Mouse (Mus musculus) small intestine, adult 10 weeks (tissue): Measurements from ENCODE around the gene Gm3685. TPM values are rescaled to one million over a fixed set of nuclear protein-coding genes. Genes with fewer than 3 reads are reported as not detected.

Experiments used
- polyA plus RNA-seq: library from polyadenylated mRNA; stranded (reverse); fragments of 350-450 nt; fragmentation: Illumina TruSeq; extraction: RNeasy Lipid Tissue Mini Kit (QIAGEN cat#74804); gene quantifications from one replicate; pipeline ENCODE4 v1.2.3, GENCODE M21; 2014; ENCODE audit warnings: low replicate concordance

Gene Gm3685
- not detected for polyA plus RNA-seq

DNA sequence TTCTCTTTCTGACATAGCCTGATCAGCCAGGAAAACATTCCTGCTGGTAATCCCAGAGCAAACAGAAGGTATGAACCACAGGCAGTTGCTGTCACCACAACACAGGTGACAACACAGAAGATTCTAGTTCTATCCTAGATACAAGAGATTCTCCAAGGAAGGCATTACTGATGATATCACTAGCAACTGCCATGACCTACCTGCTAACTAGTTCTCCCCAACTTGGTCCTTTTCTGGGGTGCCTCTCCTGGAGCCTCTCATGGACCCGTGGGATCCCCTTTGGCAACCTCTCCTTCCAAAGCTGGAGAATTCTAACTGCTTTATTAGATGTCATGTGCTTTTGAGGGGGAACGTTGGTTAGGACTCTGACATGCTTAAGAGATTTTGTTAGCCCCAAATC lies at the start of gene Gm3685:
Gene Gm3685, minus strand, starts transcription at position 101 of the 400 bp plus-strand sequence.

GRCm38 (mm10) chr14:7026781-7027749 lies 17.7 kb downstream of the Gm3685 start, which contains the start of gene Gm10406:
Gene Gm10406 (minus strand): TSS chr14:7027449.

Other genes with a start within 250 kb of the Gm3685 start
- gene Gm3642, start 204.7 kb downstream of the Gm3685 start, polyA plus RNA-seq: not detected
- 0.22 TPM for gene Gm3667, start 155.0 kb downstream of the Gm3685 start, polyA plus RNA-seq
- gene Gm6356, start 71.2 kb downstream of the Gm3685 start, polyA plus RNA-seq: not detected
- not detected for gene Gm10406, start 17.5 kb downstream of the Gm3685 start, polyA plus RNA-seq
- 1.2 TPM for gene Gm3696, start 55.7 kb upstream of the Gm3685 start, polyA plus RNA-seq
- gene Gm6676, start 80.4 kb upstream of the Gm3685 start, polyA plus RNA-seq: not detected
- 0.48 TPM for gene Gm3512, start 129.6 kb upstream of the Gm3685 start, polyA plus RNA-seq
- gene Gm16434, start 149.6 kb upstream of the Gm3685 start, polyA plus RNA-seq: not detected
- gene Gm3727, start 219.7 kb upstream of the Gm3685 start, polyA plus RNA-seq: not detected